Mouse (Mus musculus): Measurements from ENCODE around the gene Fscb. TPM values are rescaled to one million over a fixed set of nuclear protein-coding genes. Genes with fewer than 3 reads are reported as not detected.

The Fscb gene
- total RNA-seq (2023; ENCODE audit: inconsistent age) = not detected in 4 replicates

DNA sequence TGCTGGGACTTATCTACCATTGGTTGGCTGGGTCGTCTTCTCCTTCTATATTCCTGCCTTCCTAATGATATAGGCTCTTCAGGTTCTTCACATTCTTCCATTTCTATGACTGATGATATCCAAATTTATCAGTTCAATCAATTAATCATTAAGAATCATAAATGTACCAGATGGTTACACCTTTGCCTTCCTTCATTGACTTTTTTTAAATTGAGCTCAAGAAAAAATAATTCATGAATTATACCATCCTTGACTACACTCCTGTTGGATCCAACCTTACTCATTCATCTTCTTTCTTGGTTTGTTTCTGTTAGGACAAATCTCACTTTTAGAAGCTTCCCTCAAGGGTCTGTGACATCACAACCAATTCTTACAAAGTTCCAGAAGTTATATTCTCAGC, at the start of gene Fscb:
TSS of gene Fscb (minus strand) at position 101 of the 400 bp plus-strand sequence.

